Mouse (Mus musculus): ENCODE measurements around the gene Cdk5rap3. TPM values are rescaled to one million over a fixed set of nuclear protein-coding genes. Genes with fewer than 3 reads are reported as not detected.

The Cdk5rap3 gene
- total RNA-seq, 4 experiments from 2014 or later, result 40.6 to 44.6 (median 41.9) TPM

DNA sequence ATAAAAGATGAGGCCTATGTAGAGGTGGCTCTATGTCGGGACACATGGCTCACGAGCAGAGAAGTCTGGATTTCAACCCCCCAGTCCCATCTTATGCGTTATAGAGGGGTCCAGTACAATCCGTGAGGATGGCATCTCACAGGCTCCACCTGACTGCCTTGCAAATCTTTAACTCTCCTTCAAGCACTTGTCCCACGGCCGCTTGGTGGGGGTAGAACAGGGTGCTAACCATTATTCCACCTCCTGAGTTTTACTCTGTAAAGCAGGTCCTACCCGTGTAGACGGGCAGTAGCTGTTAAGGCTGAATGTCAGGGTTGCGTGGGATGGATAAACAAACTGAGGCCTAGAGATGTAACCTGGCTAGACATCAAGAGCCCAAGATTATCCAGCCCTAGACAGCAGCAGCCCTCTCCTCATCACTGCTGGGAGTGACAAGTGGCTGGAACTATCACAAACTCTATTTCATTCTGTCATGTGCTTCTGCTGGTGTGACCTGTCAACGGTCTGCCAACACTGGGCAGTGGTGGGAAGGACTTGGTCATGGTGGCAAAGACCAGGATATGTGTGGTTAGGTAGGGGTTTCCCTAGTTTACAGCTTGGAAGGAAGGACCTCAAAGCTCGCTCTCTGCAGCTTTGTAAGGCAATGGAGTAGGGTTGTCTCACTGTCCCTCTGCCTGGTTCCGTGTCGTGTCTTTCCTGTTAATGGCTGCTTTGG is 17.4 kb upstream of the Cdk5rap3 start:
- DNase-seq (ENCODE audit: low spot score in 2 of 2), result no peak

DNA sequence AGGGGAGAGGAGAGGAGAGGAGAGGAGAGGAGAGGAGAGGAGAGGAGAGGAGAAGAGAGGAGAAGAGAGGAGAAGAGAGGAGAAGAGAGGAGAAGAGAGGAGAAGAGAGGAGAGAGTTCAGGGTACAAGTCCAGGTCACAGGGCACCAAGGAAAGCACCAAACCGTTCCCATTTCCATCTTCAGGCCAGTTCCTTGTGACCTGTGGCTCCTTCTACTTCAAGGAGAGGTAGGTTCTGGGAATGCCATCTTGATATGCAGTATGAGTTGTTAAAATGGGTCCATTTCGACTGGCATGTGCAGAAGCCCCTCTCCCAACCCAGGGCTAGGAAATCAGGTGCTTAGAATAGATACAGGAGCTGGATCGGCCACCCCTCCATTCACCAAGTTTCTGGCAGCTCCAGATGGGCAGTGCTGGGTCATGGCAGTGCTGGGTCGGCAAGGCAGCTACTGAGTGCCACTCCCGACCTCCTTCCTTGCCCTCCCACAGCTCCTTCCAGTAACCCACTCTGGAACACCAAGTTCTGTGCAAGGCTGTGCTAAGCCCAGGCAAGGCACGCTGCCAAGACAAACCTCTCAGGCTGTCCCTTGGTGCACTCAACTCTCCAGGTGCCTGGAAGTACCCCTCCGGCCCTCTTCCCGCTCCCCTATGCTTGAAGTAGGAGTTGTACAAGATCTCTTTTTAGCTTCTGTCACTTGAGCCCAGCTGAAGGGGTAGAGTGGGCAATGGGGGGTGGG is 15.2 kb upstream of the Cdk5rap3 start:
- no peak for DNase-seq (ENCODE audit: low spot score in 2 of 2)

DNA sequence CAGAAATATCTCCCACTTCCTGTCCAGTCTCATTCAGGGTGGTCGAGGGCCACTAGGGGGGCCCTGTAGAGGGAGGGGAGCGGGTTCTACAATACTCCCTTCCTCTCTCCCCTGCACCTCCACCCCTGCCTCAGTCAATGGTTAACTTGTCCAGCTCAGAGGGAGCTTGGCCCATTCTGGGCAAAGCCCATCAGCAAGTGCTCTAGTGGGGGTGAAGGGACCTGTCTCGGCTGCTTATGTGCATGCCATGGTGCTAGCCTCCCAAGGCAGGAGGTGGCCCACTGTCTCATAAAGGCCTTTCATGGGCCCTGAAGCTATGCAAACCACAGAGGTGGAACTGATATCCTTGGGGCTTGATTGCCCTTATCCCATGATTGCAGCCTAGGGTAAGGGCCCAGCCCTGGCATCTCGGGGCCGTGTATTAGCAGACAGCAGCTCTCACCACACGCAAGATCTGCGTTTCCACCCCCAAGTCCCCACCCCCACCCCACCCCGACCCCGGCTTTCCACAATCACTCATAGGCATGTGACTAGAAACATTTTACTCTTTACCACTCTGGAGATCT is 13.6 kb upstream of the Cdk5rap3 start:
- no peak for DNase-seq (ENCODE audit: low spot score in 2 of 2)

DNA sequence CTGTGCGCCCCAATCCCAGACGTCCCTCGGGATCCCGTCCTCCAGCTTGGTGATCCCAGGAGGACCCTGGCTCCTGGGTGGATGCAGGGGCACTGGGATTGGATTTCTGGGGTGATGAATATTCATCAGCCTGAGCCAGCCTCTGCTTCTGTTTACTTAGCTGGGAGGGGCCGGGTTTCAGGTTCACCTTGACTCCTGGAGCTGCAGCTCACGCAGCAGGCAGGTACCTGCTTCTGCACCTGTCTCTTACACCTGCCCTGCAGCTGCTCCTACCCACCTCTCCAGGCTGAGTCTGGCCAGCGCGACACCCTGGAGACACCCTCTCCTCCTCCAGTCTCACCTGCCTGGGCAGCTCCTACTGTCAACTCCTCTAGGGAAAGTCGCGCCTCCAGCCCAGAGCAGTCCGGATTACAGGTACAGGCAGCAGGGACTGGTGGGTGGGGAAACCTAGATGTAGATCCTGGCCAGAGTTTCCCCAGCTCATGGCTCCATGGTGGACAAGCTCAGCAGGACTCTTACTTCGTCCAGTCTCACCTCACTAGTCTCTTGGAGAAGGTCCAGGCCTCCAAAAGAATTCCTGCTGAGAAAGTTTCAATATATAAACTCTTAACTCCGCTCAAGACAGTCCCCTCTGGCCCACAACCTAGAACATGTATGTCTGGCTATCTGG is 12.9 kb upstream of the Cdk5rap3 start:
- no peak for DNase-seq (ENCODE audit: low spot score in 2 of 2)

- DNase-seq (ENCODE audit: low spot score in 2 of 2), result no peak
Observed at GRCm38 (mm10) chr11:96928691-96929090, 12.4 kb upstream of the Cdk5rap3 start.

DNA sequence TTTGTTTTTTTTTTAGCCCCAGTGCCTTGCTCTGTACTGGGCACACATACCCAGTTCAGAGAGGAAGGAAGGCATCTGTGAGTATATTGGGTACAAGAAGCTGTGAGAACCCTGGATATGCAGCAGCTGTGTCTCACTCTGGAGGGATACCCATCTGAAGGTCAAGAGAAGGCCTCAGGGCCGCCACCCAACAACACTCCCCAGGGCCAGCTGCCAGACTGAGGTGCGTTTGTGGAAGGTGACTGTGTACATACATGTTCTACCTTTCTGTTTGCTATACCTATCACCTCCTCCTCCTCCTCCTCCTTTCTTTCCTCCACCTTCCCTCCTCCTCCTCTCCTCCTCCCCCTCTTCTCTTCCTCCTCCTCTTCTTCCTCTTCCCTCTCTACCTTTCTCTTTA is 11.8 kb upstream of the Cdk5rap3 start, which contains the start of gene Prr15l:
Prr15l (plus strand) TSS at position 17 of the 400 bp plus-strand sequence.
- DNase-seq (ENCODE audit: low spot score in 2 of 2), result no peak

- no peak for DNase-seq (ENCODE audit: low spot score in 2 of 2)
Observed at GRCm38 (mm10) chr11:96926587-96926986, 10.3 kb upstream of the Cdk5rap3 start.

DNA sequence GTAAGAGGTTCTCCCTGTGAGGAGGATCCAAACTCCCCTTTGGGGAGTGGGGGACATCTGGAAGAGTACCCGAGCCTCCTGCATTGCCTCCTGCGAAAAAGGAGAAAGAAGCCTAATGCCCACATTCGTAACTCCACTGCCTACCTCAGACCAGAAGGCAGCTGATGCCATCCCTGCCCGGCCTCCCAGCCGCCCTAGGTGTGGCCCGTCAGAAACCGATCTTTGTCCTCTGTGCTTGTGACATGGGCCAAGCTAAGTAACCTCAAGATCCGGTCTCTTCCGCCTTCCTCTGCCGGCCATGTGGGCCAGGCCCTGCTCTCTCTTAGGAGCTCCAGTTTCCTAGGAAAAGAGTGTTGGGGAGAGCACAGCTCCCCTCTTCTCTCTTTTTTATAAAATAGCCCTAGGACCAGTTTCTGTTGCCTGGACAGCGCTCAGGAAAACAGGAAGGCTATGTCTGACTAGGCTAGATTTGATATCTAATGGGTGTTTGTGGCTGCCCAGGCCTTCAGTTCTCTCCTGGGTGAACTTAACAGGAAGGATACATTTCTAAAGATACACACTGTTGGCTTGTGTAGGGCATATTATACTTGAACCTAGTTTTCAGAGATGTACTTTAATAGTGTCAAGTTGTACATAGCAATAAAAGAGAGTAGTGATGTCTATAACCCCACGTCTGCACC is 9.3 kb upstream of the Cdk5rap3 start:
- no peak for DNase-seq (ENCODE audit: low spot score in 2 of 2)

GRCm38 (mm10) chr11:96924861-96925260 is 8.6 kb upstream of the Cdk5rap3 start:
- no peak for DNase-seq (ENCODE audit: low spot score in 2 of 2)

DNA sequence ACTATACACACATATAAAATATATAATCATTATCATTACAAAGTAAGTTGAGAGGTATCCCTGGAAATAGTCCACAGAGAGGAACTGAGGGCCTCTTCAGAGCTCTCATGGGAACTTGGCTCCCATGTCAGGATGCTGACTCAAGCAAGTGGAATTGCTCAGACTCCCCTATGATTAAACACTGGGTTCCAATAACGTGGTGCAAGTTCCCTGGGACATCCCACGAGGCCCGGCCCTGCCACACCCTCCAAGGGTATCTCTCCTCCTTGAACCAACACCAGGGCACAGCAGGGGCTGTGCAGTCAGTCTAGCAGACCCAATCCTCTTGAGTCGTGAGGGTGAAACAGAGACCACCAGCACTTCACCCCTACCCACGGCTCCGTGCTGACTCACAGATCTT is 2.7 kb upstream of the Cdk5rap3 start:
- DNase-seq (ENCODE audit: low spot score in 2 of 2), result no peak

DNA sequence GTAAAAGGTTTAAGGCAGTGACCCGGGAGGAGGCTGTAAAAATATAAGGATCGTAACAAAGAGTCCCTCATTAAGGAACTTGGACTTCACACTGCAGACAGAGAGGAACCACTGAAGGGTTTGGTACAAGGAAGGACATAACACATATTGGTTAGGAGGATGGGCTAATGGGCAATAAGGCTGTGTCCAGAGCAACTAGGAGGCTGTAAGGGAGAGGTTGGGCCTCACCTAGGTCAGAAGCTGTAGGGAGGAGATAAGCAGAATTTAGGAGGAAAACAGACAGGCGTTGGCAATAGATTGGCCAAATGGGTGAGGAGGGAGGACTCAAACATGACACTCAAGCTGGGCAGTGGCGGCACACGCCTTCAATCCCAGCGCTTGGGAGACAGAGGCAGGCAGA is 1.1 kb upstream of the Cdk5rap3 start:
- DNase-seq (ENCODE audit: low spot score in 2 of 2), result no peak

DNA sequence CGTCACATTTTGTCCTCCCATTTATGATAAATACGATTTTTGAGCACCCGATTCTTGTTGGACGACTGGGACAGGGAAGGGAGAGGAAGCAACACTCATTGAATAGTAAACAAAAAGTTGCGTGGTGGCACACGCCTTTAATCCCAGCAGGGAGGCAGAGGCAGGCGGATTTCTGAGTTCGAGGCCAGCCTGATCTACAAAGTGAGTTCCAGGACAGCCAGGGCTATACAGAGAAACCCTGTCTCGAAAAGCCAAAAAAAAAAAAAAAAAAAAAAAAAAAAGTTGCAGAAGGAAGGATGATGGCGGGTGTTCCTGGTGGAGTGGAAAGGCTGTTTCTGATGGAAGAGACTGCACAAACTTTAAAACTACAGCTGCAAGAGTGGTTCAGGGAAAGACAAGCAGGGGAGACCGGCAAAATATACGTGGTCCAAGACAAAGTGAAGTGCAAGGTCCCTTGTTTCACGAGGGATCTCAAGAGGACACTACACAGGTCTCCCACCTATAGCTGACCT is 645 bp upstream of the Cdk5rap3 start:
- no peak for DNase-seq (ENCODE audit: low spot score in 2 of 2)

- no peak for DNase-seq (ENCODE audit: low spot score in 2 of 2)
Observed at GRCm38 (mm10) chr11:96912682-96913081, 3.6 kb downstream of the Cdk5rap3 start.

DNA sequence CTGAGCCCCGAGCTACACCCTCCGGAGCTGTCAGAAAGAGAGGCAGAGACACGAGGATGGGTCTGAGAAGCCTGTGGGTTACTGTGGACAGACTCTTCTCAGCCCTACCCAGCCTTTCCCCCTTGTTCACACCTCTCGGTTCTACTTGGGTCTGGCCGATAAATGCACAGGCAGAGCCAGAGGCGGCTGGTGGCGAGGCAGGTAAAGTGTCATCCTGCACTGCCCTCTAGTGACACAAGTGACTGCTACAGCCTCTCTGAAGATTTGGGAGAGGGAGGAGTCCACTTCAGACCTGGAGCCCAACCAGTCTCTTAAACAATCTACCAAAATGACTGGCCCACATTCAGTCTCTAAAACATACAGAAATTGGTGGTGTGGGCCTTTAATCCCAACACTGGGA is 6.3 kb downstream of the Cdk5rap3 start:
- peak; percentile 52 to 61 for DNase-seq (ENCODE audit: low spot score in 2 of 2)

GRCm38 (mm10) chr11:96908594-96908993 is 7.7 kb downstream of the Cdk5rap3 start:
- DNase-seq (ENCODE audit: low spot score in 2 of 2), result no peak

- DNase-seq (ENCODE audit: low spot score in 2 of 2), result no peak
Observed at GRCm38 (mm10) chr11:96906431-96907161, 9.7 kb downstream of the Cdk5rap3 start.

DNA sequence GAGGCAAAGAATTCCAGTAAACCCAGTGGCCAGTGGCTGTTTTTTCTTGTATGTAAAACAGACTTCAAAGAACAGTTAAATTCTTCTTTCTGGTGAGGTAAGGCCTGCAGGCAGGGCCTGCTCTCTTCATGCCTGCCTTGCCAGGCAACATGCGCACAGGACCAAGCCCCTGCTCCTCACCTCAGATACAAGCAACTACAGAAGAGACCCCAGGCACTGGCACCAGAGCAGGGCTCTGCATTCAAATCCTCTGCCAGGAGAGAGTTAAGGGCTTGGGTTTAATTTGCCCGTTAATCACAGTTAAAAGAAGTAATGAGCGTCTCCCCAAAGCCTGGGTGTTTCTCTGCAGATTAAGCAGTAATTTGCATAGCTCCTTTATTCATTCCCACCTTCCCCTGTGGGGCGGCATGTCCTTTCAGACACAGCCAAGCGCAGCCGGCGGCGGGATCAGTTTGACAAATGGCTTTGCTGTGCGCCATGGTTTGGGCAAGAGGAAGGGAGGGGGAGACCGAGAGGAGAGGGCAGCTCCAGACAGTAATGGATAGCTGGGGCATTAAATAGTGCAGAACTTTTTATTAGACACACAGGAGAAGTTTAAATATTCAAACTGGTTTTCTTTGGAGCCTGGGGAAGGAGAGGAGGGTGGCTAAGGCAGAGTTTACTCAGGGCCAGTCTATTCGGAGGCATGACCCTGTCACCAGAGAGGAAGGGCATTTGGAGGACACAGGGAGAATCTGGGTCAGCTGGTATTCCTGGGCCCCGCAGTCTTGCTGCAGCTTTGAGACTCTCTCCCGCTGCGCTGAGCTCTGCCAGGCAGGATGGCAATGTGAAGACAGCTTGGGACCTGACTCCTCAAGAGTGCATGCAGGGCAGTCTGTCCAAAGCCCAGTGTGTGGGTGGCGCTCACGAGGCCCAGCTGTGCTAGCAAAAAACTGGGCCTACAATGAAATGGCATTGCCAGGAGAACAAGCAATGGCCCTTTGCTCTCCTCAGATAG is 13.4 kb downstream of the Cdk5rap3 start:
- DNase-seq (ENCODE audit: low spot score in 2 of 2), result no peak

- no peak for DNase-seq (ENCODE audit: low spot score in 2 of 2)
Observed at GRCm38 (mm10) chr11:96901332-96901731, 15.0 kb downstream of the Cdk5rap3 start.

All from left cerebral cortex, adult 8-10 months (tissue).